Mouse (Mus musculus) gastrocnemius, postnatal 25 days (tissue): Measurements from ENCODE around the gene Rep15. TPM values are rescaled to one million over a fixed set of nuclear protein-coding genes. Genes with fewer than 3 reads are reported as not detected.
A peak's percentile ranks its signal among the peaks of the same experiment; 100 is the strongest.

Source experiments
- DNase-seq: peaks from one replicate; pipeline ENCODE4 v3.0.0; 2022
- long read RNA-seq, 2 experiments: library from polyadenylated mRNA; stranded (forward); transcript quantifications; one replicate each; pipeline ENCODE4 v2.0.0; 2021
- total RNA-seq, 2 experiments: library from RNA; stranded (reverse); gene quantifications; 1 replicate in 1 of 2; 2 replicates in 1 of 2; pipeline ENCODE4 v1.2.3; 2021

Gene Rep15
- under 1 TPM; 0.54 to 0.59 TPM for total RNA-seq
- long read RNA-seq, experiment 1: 0 reads
- long read RNA-seq, experiment 2: 0 reads

- DNase-seq: no peak
These were observed at the start of gene Rep15 for GRCm38 (mm10) chr6:147032303-147032925. Rep15 (plus strand) TSS chr6:147032584.

DNA sequence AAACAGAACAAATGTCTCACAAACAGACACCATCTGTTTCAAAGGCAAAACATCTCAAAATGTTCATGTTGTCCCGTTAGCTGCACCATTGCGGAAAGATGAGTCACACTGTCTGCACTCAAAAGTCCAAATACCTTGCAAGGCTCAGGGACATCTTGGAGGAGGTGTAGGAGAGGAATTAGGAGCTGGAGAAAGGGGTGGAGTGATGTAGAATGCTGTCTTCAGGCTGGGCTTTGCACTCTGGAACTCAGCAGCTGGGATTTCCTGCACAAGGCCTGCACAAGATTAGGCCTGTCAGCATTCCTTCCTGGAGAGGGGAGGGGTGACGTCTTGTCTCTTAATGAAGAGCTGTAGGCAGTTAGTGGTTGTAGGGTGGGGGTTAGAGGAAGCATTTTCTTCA, 47.8 kb upstream of the Rep15 start:
- DNase-seq: no peak

DNA sequence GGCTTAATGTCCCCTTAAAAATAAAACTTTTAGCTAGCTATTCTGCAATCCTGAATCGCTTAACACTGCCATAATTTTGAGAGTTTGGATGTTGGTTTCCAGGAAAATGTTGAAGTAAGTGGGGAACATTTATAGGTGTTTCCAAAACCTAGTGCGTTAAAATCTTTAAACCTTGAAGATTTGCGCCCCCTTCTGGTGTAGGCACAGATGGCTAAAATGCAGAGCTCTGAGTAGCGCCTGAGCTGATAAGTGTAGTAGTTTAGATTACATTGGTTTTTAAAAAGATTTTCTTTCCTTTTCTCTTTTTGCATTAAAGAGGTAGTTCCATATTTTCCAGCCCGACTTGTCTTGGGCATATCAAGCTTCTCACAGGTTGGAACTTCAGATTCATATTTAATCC, 38.1 kb upstream of the Rep15 start:
- no peak for DNase-seq

- DNase-seq: no peak
These were observed 37.0 kb upstream of the Rep15 start for GRCm38 (mm10) chr6:146995391-146995790.

GRCm38 (mm10) chr6:146995878-146996277, 36.5 kb upstream of the Rep15 start:
- no peak for DNase-seq

GRCm38 (mm10) chr6:146997006-146997405, 35.4 kb upstream of the Rep15 start:
- no peak for DNase-seq

DNA sequence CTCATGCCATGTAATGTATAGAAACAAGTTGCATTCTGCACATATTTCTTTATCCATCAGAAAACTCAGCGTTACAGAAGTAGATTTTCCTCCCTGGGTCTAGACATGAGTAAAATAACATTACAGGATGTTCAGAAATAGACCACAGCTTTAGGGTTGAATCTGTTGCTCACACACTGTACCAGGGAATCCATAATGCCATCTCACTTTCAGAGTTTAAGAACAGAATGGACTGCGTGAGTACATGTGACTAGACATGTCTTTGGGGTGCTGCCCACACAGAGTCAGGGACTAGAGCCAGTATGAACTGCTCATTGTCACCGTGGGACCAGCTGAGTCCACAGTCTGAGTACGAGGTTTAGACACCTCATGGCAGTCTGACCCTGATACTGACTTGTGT, 33.7 kb upstream of the Rep15 start:
- DNase-seq: no peak

- no peak for DNase-seq
These were observed 33.1 kb upstream of the Rep15 start for GRCm38 (mm10) chr6:146999302-146999701.

GRCm38 (mm10) chr6:146999755-147000154, 32.6 kb upstream of the Rep15 start:
- DNase-seq: no peak

DNA sequence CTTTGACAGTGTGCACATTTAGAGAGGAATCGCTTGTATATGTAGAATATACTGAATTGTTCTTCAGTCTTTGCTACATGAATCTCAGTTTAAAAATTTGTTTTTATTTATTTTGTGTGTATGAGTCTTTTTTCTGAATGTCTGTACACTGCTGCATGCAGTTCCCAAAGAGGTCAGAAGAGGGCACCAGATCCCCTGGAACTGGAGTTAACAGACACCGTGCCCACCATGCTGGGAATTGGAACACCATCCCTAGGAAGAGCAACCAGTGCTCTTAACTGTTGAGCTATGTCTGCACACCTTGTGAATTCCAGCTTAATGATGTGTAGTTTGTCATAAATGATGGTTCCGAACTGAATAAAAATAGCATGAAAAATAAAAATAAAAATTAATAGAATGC, 24.2 kb upstream of the Rep15 start:
- no peak for DNase-seq

DNA sequence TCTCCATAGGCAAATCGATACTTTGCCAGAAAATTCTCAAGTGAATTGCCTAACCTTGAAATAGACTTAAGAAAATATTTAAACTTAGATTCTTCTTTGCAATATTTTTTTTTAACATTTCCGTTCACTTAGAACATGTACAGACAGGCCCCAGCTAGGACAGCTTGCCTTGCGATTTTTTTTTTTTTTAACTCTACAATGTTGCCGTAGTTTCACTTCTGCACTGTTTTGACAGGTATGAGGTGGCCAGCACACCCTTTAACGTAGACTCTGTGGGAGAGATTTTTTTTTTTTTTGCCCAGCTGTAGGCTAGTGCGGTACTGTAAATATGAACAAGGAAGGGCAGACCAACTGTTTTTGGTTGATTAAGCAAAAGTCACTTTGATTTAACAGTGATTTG, 22.0 kb upstream of the Rep15 start:
- DNase-seq: no peak

DNA sequence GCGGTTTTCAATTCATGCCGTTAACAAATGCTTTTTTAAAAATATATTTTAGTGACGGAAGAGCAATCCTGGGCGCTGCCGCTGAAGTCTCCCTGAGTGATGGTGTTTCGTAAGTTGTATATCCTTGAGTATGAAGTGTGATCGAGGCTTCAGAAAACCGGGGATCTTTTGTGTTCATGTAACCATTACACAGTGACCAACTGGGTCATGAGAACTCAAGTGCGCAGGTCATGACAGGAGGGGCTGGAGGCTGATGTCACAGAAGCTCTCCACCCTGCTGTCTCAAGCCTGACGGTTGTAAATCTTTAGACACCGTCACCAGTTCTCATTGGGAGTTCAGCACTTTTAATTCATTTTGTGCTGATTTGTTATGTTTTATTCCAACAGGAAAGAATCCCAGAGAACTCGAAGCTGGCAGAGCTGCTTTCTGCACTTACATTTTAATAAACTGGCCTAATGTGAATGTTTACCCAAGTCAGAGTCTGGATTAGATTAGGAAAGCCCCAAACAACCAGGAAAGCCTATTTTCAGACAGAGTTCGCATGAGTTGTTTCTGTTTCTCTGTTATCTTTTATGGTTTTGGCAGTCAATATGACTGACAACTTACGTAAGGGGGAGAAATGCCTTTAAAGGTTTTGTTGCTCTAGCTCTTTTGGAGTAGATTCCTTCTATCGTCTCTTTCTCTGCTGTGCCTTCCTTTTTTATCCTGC, 21.4 kb upstream of the Rep15 start:
- DNase-seq: no peak

- DNase-seq: no peak
These were observed 20.8 kb upstream of the Rep15 start for GRCm38 (mm10) chr6:147011555-147011954.

DNA sequence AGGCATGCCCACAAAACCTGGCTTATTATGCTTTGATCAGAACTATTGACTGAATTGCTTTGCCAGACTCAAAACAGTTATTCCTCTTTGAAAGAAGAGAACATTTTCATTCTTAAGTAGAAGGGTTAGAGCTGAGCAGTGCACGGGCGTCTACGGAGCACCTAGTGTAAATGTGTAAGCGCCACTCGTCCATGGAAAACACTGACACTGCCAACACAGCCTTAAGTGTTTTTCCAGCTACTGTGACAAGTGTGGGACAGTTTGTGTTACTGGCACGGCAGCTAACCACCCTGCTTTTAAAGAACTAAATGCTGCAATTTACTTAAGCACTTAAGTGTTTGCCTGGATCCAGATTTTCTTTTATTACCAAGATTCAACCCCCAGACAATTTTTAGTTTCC, 20.4 kb upstream of the Rep15 start:
- DNase-seq: no peak

DNA sequence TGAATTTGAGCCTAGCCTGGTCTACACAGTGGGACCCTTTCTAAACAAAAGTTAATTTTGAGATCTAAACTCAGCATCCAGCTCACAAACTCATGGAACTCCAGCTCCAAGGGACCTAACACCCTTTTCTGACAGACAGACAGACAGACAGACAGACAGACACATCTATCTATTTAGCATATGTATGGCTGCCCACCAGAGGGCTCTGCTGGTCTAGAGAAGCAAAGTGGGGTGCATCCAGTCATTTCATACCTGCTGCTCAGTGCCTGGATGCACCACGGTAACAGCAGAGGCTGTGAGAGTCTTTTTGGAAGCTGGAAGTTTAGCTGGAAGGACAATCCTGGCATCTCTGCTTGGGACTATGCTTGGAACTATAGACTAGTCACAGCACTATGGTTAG, 18.8 kb upstream of the Rep15 start:
- no peak for DNase-seq

- DNase-seq: no peak
These were observed 14.5 kb upstream of the Rep15 start for GRCm38 (mm10) chr6:147017906-147018305.

DNA sequence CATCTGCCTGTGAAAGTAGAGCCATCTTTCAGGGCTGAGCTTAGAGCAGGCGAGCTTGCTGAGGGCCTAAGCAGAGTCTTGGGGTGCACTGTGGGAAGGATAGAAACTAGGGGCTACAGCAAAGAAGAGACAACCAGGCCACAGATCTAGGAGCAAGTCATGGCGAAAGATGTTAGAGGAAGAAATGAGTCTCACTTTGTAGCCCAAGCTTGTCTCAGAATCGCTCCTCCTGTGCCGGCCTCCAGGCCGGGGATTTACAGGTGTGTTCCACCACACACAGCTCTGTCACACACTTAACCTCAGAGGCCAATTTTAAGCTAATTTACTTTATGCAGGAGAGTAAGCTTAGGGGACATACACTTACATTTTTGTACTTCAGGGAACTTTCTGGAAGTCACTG, 14.0 kb upstream of the Rep15 start:
- DNase-seq: no peak

- no peak for DNase-seq
These were observed 11.2 kb upstream of the Rep15 start for GRCm38 (mm10) chr6:147021181-147021580.

GRCm38 (mm10) chr6:147022375-147023132, 9.8 kb upstream of the Rep15 start:
- DNase-seq: peak; percentile 27

DNA sequence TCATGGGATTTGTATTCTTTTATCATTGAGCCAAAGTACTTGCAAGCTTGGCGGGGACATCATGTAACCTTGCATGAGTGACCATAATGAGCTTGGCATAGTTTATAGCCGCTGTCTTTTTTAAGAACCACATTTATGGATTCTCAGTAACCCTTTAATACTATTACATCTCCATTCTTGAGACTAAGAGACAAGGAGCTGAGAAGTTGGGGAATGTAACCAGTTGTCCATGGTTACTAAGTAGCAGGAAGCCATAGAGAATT, 9.3 kb upstream of the Rep15 start:
- no peak for DNase-seq

GRCm38 (mm10) chr6:147023568-147023967, 8.8 kb upstream of the Rep15 start:
- no peak for DNase-seq

DNA sequence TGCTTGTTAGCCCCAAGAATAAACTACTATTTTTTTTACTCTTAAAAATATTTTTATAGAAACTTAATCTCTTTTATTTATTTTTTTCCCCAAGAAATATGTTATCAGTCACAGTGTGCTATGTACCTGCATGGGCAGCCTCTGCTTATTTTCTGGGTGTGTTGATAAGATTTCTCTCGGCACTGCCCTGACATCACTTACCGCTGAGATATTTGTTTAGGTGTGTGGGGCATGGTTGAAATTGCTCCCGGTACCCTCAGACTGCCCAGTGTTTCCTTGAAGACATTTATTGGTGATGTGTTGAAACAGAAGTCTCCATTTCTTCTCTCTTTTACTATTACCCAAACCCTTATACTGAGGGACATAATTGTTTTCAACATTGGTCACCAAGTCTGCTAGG, 7.6 kb upstream of the Rep15 start:
- no peak for DNase-seq

- no peak for DNase-seq
These were observed 4.0 kb upstream of the Rep15 start for GRCm38 (mm10) chr6:147028396-147028795.

DNA sequence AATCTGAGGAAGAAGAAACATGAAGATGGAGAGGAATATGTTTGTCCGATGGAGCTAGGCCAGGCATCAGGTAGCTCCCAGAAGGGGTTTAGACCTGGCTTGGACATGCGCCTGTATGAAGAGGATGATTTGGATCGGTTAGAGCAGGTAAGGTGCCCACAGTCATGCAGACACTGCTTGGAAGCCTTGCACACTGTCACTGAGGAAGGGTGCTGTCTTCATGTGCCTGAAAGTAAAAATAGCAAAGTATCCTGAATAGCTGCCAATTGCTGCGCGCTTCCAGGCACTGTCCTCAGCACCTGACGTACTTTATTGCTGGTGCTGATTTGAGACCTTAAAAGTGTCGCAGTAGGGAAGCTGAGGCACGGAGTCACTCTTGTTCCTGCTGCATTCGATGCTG, 2.8 kb upstream of the Rep15 start:
- no peak for DNase-seq
